Mouse (Mus musculus) small intestine, adult 10 weeks (tissue): ENCODE data around the gene Olfr169. TPM values are rescaled to one million over a fixed set of nuclear protein-coding genes. Genes with fewer than 3 reads are reported as not detected.

ENCODE experiments used
- polyA plus RNA-seq: library from polyadenylated mRNA; stranded (reverse); fragments of 350-450 nt; fragmentation: Illumina TruSeq; extraction: RNeasy Lipid Tissue Mini Kit (QIAGEN cat#74804); gene quantifications from one replicate; pipeline ENCODE4 v1.2.3, GENCODE M21; 2014; ENCODE audit warnings: low replicate concordance

Olfr169 gene
- polyA plus RNA-seq, result not detected

GRCm38 (mm10) chr16:19571709-19572108, at the start of gene Olfr169:
Olfr169 (minus strand) TSS chr16:19571809.

GRCm38 (mm10) chr16:19611782-19612181, 40.2 kb upstream of the Olfr169 start, which contains the start of gene Olfr170:
Olfr170 (minus strand) TSS chr16:19611882.

GRCm38 (mm10) chr16:19535455-19535854, 36.2 kb downstream of the Olfr169 start, which contains the start of gene Olfr168:
Olfr168 (minus strand) TSS chr16:19535555.

GRCm38 (mm10) chr16:19522166-19522565, 49.4 kb downstream of the Olfr169 start, which contains the start of gene Olfr167:
Olfr167 (minus strand) TSS chr16:19522266.

Other genes with a start within 250 kb of the Olfr169 start
- gene Olfr165, start 148.7 kb downstream of the Olfr169 start, polyA plus RNA-seq, result 61.3 TPM
- gene Olfr166, start 88.1 kb downstream of the Olfr169 start, polyA plus RNA-seq, result not detected
- not detected for gene Olfr167, start 49.5 kb downstream of the Olfr169 start, polyA plus RNA-seq
- gene Olfr168, start 36.3 kb downstream of the Olfr169 start, polyA plus RNA-seq, result not detected
- not detected for gene Olfr170, start 40.1 kb upstream of the Olfr169 start, polyA plus RNA-seq
- gene Olfr171, start 58.1 kb upstream of the Olfr169 start, polyA plus RNA-seq, result not detected
- 0.26 TPM for gene Lamp3, start 134.6 kb upstream of the Olfr169 start, polyA plus RNA-seq
- gene B3gnt5, start 188.4 kb upstream of the Olfr169 start, polyA plus RNA-seq, result 5.2 TPM